Mouse (Mus musculus): ENCODE measurements around the gene Capn13.

GRCm38 (mm10) chr17:73391771-73392170, 8.9 kb downstream of the Capn13 start:
- TF ChIP-seq CTCF (IDR thresholded peaks at IDR 0.05; ENCODE audit: low read depth), result no peak
- TF ChIP-seq EP300 (IDR thresholded peaks at IDR 0.05; ENCODE audit: low read depth), result no peak

Measured in liver, embryonic 14.5 days (tissue).